Mouse (Mus musculus) gastrocnemius, postnatal 36 days (tissue): ENCODE results near the gene Sumo3. TPM values are rescaled to one million over a fixed set of nuclear protein-coding genes. Genes with fewer than 3 reads are reported as not detected.

ENCODE experiments used
- DNase-seq, 2 experiments: peaks; one replicate each; pipeline ENCODE4 v3.0.0; 2022
- intact Hi-C: fragments of 180-260 bp; cut with DNase I; formaldehyde crosslinking; loops from one replicate; pipeline ENCODE4 v1.15.1; 2025
- total RNA-seq, 2 experiments: library from RNA; stranded (reverse); gene quantifications; 2 replicates each; pipeline ENCODE4 v1.2.3; 2021

The Sumo3 gene
- total RNA-seq, 2 experiments from 2014 or later = 33.3 to 40.1 TPM

DNA sequence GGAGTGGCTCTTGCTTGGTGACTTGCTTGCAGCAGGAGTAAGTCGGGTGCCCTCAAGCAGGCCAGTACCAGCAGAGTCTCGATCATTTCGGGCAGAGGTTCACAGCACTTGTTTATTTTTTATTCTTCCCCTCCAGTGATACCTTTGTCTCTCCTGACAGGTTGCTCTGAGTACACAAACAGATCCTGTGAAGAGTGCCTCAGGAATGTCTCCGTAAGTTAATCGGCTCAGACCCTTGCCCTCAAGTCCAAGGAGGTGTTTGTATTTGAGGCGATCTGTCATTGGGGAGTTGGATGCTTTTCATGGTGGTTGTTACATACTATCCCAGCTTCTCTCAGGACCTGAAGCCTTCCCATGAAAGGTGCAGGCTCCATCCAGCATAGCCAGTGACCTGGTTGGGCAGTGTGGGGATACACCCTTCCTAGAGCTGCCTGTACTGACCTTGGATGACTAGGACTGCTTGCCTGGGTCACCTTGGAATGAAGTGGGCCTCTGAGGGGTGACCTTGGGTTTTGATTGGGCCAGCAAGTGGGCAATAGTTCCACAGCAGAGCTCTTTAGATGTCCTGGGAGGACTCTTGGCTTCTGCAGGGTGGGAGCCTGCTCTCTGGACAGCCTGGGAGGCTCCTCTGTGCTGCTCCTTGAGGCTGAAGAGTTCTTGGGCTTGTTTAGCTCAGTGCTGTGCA is 18.7 kb upstream of the Sumo3 start:
- no peak for DNase-seq
- intact Hi-C loops = no loop called here

- intact Hi-C loops = no loop called here
- no peak for DNase-seq
Observed at GRCm38 (mm10) chr10:77588036-77588435, 17.9 kb upstream of the Sumo3 start.

DNA sequence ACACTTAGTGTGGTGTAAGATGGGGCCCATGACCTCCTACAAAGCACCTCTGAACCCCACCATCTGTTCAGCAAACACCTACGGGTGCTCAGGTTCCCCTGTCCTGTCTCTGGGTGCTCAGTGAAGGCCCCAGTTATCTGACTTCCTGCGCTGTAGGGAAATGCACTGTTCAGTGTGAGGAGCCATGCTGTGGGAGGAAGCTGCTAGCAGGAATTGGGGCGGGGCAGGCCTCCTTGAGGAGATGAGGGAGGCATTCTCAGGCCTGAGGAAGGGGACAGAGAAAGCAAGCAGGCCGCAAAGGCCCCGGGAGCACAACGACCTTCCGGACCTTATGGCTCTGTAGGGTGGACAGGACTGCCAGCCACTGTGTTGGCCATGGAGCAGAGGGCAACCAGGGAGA is 16.8 kb upstream of the Sumo3 start:
- intact Hi-C loops = no loop called here

GRCm38 (mm10) chr10:77589749-77590148 is 16.1 kb upstream of the Sumo3 start:
- intact Hi-C loops = no loop called here
- DNase-seq = no peak

More for the DNA sequence above, 16.8 kb upstream of the Sumo3 start:
- no peak for DNase-seq

DNA sequence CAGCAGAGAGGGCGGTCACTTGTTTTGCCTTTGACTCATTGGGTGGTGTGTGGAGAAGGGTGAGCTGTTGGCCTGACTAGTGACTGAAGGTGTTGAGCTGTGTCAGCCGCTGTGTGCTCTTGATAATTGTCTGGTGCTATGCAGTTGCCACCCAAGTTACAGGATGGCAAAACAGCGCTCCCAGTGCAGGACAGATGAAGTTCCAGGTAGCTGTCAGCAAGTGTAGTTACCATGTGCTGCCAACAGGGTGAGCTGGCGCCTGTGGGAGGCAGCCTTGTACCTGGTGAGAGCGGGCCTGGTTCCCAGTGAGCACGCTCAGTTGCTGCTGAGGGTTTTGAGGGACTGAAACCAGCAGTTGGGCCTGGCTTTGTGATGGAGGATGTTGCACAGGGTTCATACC is 15.1 kb upstream of the Sumo3 start:
- intact Hi-C loops = no loop called here

DNA sequence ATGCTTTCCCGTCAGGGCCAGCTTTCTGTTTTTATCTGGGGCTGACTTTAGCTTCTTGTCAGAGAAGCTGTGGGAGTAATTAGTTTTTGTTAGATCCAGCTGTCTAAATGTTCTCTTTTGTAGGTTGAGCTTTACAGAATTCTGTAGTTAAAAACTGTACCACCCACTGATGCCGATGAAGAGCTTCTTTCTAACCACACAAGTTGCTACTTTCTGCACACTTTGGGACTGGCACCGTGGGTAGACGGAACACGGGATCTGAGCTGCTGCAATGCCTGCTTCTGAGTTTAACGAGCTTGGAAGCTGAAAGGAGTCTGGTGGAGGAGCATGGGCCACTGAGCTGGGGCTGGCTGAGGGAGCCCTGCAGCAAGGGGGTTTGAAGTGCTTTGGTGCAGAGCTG is 14.4 kb upstream of the Sumo3 start:
- DNase-seq = no peak
- intact Hi-C loops = no loop called here

More for the DNA sequence above, 15.1 kb upstream of the Sumo3 start:
- DNase-seq = peak in 1 of 2 experiments; percentile 36

GRCm38 (mm10) chr10:77596060-77596459 is 9.8 kb upstream of the Sumo3 start:
- intact Hi-C loops = no loop called here
- DNase-seq = no peak

GRCm38 (mm10) chr10:77603021-77603420 is 2.9 kb upstream of the Sumo3 start:
- no peak for DNase-seq
- intact Hi-C loops = no loop called here

DNA sequence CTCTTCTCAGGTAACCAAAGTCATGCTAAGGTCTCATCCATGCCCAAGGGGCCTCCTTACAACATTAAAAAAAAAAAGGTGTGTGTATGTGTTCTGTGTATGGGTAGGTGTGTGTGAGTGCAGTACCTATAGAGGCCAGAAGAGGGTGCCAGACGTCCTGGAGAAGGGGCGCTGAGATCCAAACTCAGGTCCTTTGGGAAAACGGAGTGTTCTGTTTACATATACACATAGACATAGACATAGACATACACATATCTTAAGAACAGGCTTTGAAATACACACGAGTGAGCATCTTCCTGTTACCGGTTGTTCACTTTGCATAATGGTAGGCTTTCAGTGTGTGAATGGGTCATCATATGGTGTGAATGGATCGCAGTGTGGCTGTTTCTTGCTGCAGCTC is 1.8 kb upstream of the Sumo3 start:
- DNase-seq = no peak
- intact Hi-C loops = no loop called here

DNA sequence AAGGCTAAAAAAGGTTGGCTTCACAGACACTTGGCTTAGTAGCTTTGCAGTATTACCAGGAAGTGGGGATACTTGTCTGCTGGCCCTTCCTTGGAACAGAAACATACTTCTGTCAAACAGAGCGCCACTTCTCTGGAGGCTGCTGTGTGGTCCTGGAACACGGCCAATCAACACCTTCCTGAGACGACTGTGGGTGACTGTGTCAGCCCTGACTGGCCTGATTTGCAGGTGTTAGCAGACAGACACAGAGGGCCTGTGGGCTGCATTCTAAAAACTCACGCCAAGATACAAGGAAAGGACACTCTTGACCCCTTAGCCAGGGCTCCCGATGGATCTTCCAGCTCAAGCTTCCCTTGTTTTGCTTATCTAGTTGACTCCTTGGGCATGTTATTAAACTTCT is 939 bp upstream of the Sumo3 start:
- intact Hi-C loops = no loop called here
- DNase-seq = no peak

DNA sequence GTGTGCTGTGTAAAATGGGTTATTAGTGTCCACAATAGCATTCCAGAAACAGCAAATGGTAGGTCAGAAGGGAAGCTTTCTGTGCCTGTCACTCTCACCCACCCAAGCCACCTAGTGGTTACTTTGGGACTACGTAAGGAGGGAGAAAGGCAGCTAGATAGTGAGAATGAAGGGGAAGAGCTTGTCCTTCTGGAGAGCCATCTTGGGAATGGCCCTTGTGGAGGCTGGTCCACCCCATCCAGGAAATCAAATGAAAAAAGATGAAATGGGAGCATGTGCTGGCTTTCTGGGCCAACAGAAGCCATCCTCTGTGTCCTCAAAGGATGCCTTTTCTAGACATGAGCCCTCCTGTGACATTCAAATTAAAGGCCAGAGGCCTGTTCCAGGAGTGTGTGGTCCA is 529 bp upstream of the Sumo3 start:
- intact Hi-C loops = no loop called here
- no peak for DNase-seq

- intact Hi-C loops = no loop called here
- no peak for DNase-seq
Observed at GRCm38 (mm10) chr10:77606855-77607254, 958 bp downstream of the Sumo3 start.

GRCm38 (mm10) chr10:77607441-77607840 is 1.5 kb downstream of the Sumo3 start:
- intact Hi-C loops = no loop called here

GRCm38 (mm10) chr10:77608589-77608988 is 2.7 kb downstream of the Sumo3 start:
- intact Hi-C loops = no loop called here
- DNase-seq = no peak

More at GRCm38 (mm10) chr10:77607441-77607840, 1.5 kb downstream of the Sumo3 start:
- DNase-seq = no peak

- intact Hi-C loops = no loop called here
- DNase-seq = no peak
Observed at GRCm38 (mm10) chr10:77610221-77610961, 4.5 kb downstream of the Sumo3 start.

DNA sequence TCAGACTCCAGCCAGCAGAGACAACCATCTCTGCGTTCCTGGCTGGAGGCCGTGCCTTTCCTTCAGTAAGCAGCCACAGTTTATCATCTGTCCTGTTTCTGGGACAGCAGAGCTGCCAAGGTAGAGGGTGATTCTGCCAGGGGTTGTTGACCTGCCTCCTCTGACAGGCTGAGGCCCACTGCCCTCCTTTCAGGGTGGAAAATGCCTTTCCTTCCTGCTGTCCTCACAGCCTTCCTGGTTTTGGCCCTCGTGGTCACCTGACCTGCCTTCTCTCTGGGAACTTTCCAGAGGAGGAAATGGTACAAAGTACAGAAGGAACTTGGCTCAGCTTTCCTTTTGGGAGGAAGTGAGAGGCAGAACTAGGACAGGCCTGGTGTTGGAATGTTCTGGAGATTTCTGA is 7.5 kb downstream of the Sumo3 start:
- DNase-seq = peak in 1 of 2 experiments; percentile 37
- intact Hi-C loops = no loop called here

DNA sequence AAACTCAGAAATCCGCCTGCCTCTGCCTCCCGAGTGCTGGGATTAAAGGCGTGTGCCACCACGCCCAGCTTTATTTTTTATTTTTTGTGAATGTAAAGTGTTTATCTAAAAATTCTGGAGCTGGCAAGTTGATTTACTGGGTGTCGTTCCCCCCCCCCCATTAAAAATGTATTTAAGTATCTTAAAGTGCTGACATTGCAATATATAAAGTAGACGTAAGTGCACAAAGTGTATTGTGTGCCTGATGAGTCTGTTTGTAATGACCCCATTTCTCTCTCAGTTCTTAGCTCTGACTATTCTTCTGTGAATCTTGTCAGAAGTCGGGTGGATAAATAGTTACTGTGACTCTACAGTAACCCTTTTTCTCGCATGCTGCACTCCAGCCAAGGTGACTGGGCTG is 9.8 kb downstream of the Sumo3 start:
- no peak for DNase-seq
- intact Hi-C loops = no loop called here

DNA sequence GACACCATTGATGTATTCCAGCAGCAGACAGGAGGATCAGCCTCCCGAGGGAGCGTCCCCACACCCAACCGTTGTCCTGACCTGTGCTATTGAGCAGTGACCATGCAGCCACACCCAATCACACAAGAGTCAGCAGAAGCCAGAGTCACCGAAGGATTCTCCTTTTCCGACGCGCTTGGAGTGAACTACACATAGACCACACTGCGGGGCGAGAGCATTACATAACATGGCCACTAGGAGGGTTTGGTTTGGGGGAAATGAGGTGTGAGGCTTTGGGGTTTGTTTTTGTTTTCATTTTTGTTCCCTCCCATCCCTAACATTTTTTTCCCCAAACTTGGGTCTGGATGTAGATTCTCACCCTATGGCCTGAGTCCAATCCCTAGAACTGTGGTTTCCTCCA is 10.3 kb downstream of the Sumo3 start:
- intact Hi-C loops = no loop called here
- DNase-seq = no peak

DNA sequence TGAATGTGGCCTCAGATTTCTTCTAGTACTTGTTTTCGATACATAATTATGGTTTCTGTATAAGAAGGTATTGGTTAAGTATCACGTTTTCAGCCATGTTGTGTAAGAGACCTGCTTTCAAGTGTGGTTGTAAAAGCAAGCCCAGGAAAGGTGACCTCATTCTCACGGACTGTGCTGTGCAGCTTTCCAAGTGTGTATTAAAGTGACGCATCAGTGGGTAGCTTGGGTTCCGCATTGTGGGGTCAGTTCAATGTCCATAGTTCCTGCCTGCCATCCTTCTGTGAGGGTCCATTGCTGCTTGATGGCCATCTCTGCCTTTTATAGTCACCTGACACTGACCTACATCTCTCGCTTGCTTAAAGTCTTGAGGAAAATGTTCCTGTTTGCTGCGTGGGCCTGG is 11.0 kb downstream of the Sumo3 start:
- intact Hi-C loops = no loop called here
- no peak for DNase-seq

DNA sequence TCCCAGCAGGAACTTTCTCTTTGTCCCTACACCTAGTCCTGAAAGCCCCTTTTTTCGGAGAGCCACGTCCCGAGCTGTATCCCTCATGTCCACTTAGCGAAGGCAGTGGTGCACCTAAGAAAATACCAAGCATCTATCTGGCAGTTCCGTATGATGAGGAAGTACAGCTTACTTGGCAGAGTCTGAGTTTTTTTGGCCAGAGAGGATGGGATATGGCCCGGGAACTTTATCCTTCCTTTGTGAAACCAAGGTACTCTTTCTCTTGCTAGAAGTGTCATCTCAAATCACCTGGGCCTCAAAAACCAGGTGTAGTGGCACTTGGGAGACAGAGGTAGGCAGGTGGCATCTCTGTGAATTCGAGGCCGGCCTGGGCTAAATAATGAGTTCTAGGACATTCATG is 15.6 kb downstream of the Sumo3 start:
- intact Hi-C loops = no loop called here
- DNase-seq = no peak

- peak; percentile 93 for DNase-seq
- intact Hi-C loops = loop anchor here (2.0 kb wide), 1 partner anchor 38 kb away; no protein-coding TSS in a partner anchor
Observed at GRCm38 (mm10) chr10:77622055-77622988, 16.4 kb downstream of the Sumo3 start, which contains the start of gene Ube2g2. Gene Ube2g2 (plus strand): TSS chr10:77622275.
